Mouse (Mus musculus) heart, embryonic 12.5 days (tissue): ENCODE data around the gene Mapkap1. TPM values are rescaled to one million over a fixed set of nuclear protein-coding genes. Genes with fewer than 3 reads are reported as not detected.
A peak's percentile ranks its signal among the peaks of the same experiment; 100 is the strongest.

ENCODE experiments used
- ATAC-seq: fragments of 200-750 bp; cut with Nextera tagmentation; 2 replicates; pipeline ENCODE4 v1.8.0; 2017; ENCODE audit warnings: moderate TSS enrichment, moderate library complexity; ENCODE audit not compliant: insufficient number of reproducible peaks, low FRiP score
- H3K27ac ChIP-seq: fragments of 300-500 bp; sonication (generic); 2 replicates; pipeline ENCODE4 v1.5.1; 2016; ENCODE audit warnings: mild to moderate bottlenecking, moderate library complexity; ENCODE audit not compliant: poor library complexity, severe bottlenecking
- H3K27me3 ChIP-seq: fragments of 300-500 bp; sonication (generic); replicated peaks from 2 replicates; pipeline ENCODE4 v1.6.1; 2016; ENCODE audit warnings: mild to moderate bottlenecking, moderate library complexity
- H3K36me3 ChIP-seq: fragments of 300-500 bp; sonication (generic); 2 replicates; pipeline ENCODE4 v1.6.1; 2016; ENCODE audit warnings: mild to moderate bottlenecking, moderate library complexity
- H3K4me1 ChIP-seq: fragments of 300-500 bp; sonication (generic); replicated peaks from 2 replicates; pipeline ENCODE4 v1.6.1; 2016; ENCODE audit warnings: mild to moderate bottlenecking
- H3K4me2 ChIP-seq: fragments of 300-500 bp; sonication (generic); 2 replicates; pipeline ENCODE4 v1.6.1; 2016; ENCODE audit warnings: mild to moderate bottlenecking, moderate library complexity
- H3K4me3 ChIP-seq: fragments of 300-500 bp; sonication (generic); 2 replicates; pipeline ENCODE4 v1.5.1; 2016; ENCODE audit warnings: mild to moderate bottlenecking
- H3K9ac ChIP-seq: fragments of 300-500 bp; sonication (generic); 2 replicates; pipeline ENCODE4 v1.6.1; 2016; ENCODE audit warnings: mild to moderate bottlenecking, moderate library complexity
- H3K9me3 ChIP-seq: fragments of 300-500 bp; sonication (generic); replicated peaks from 2 replicates; pipeline ENCODE4 v1.6.1; 2016; ENCODE audit warnings: mild to moderate bottlenecking, moderate library complexity
- WGBS: fragments of 180-500 bp; shearing (Covaris S2); methylation state at CpG from one replicate; pipeline ENCODE4 v1.1.7; 2016; 5-methylcytosine and 5-hydroxymethylcytosine counted together
- polyA plus RNA-seq: library from polyadenylated mRNA; unstranded; fragments of >200 nt; fragmentation: Nextera tagmentation; extraction: Ambion mirVana; gene quantifications from 2 replicates; pipeline ENCODE4 v1.2.1, GENCODE M21; 2016

Gene Mapkap1
- polyA plus RNA-seq, 1 experiment from 2014 or later: 63.4 TPM

DNA sequence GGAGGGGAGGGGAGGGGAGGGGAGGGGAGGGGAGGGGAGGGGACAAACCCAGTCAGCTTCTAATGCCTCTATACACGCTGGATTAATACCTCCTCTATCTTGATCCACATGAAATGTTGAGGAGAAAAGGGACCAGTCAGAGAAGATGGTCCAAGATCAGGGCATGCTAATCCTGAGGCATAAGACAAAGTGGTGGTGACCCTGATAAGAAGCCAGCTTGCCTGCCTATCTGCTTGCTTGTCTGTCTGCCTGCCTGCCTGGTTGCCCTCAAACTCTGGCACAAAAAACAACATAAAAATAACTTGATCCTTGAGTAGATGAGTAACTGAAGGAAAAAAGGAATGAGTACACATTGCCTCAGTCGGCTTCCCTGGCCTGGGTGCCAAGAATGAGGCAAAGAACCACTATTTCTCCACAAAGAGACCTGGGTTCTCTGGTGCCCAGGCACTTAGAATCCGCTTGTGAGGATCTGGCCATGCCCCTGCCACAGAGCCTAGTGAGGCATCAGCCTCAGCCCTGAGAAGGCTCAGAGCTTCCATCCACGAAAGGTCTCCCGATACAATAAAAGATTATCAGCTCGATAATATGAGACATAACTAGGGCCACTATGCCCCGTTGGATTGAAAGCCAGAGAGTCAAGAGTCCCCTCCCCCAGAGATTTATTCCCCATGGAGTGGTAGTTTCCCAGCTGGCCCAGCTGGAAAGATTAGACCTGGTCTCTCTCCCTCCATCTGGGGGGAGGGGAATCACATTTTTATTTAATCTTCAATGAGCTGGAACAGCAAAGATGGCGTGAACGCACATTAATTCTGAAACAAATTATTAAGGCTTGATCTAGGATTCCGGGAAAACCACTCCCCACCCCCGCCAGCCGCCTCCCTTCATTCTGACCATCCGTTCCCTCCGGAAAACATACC is 228.9 kb downstream of the Mapkap1 start:
- ATAC-seq: no peak
- H3K4me2 ChIP-seq: no peak overlapping the region
- H3K27me3 ChIP-seq: 0 out of 2 replicates have a peak, but pooled peaks cover 12% of the 10 kb centered on the region
- no peak overlapping the region for H3K27ac ChIP-seq
- H3K9me3 ChIP-seq: no peaks in the 10 kb centered on the region
- no peak overlapping the region for H3K9ac ChIP-seq
- peaks cover 6% of the 10 kb centered on the region; the same call in 1 of the 2 replicates for H3K4me1 ChIP-seq
- H3K36me3 ChIP-seq: no peaks in the 10 kb centered on the region
- WGBS: 77% methylated on average over 14 of the region's 14 CpGs
- H3K4me3 ChIP-seq: no peak overlapping the region

DNA sequence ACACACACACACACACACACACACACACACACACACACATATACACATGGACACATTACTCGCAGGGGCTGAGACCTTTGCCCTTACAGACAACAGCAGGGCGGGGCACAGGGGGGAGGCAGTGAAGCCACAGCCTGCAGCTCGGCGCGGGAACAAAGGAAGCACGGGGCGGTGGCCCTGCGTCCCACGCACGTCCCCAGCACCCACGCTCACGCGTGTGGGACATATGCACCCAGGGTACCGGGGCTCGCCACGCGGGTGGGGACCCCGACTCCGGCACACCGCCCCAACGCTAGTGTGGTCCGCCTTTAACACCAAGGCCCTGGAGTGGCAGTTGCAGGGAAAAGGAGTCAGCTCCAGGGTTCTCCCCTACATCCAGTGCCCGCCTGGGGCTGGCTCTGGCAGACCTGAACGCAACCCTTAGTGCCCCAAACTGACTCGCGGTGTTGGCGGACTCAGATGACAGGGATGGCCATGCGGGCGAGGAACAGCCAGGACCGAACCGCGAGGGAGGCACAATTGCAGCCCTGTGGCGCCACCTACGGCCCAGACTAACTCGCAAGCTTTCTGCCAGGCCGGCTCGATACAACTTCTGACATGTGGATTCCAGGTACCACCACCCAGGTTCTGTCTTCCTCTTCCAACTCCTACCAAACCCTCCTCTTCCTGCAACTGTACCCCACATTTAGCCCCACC is 232.5 kb downstream of the Mapkap1 start:
- no peak; the same call in 1 of the 2 replicates for ATAC-seq
- peak overlapping the region; percentile 40 for H3K4me3 ChIP-seq
- 21% methylated on average over 37 of the region's 37 CpGs for WGBS
- peak overlapping the region; percentile 65 for H3K9ac ChIP-seq
- H3K27ac ChIP-seq: no peak overlapping the region
- H3K36me3 ChIP-seq: no peaks in the 10 kb centered on the region
- H3K27me3 ChIP-seq: 0 out of 2 replicates have a peak, but pooled peaks cover 12% of the 10 kb centered on the region
- H3K4me2 ChIP-seq: peak overlapping the region; percentile 76
- no peaks in the 10 kb centered on the region for H3K9me3 ChIP-seq
- peaks cover 6% of the 10 kb centered on the region; the same call in 1 of the 2 replicates for H3K4me1 ChIP-seq

GRCm38 (mm10) chr2:34639725-34640124 is 233.2 kb downstream of the Mapkap1 start:
- Histone ChIP-seq H3K27ac (no peak overlapping the region), H3K9ac (no peak overlapping the region), H3K4me2 (no peak overlapping the region), H3K4me1 (peaks cover 6% of the 10 kb centered on the region; the same call in 1 of the 2 replicates), H3K27me3 (0 out of 2 replicates have a peak, but pooled peaks cover 12% of the 10 kb centered on the region), H3K9me3 (no peaks in the 10 kb centered on the region), H3K36me3 (no peaks in the 10 kb centered on the region), H3K4me3 (no peak overlapping the region)
- ATAC-seq: no peak
- 54% methylated on average over 5 of the region's 5 CpGs for WGBS

GRCm38 (mm10) chr2:34642351-34642750 is 235.8 kb downstream of the Mapkap1 start:
- Histone ChIP-seq H3K9me3 (no peaks in the 10 kb centered on the region), H3K4me1 (peaks cover 12% of the 10 kb centered on the region), H3K27ac (no peak overlapping the region), H3K36me3 (no peaks in the 10 kb centered on the region), H3K9ac (no peak overlapping the region), H3K4me2 (no peak overlapping the region), H3K27me3 (0 out of 2 replicates have a peak, but pooled peaks cover 12% of the 10 kb centered on the region), H3K4me3 (no peak overlapping the region)
- no peak for ATAC-seq
- WGBS: 33% methylated on average over 2 of the region's 2 CpGs

DNA sequence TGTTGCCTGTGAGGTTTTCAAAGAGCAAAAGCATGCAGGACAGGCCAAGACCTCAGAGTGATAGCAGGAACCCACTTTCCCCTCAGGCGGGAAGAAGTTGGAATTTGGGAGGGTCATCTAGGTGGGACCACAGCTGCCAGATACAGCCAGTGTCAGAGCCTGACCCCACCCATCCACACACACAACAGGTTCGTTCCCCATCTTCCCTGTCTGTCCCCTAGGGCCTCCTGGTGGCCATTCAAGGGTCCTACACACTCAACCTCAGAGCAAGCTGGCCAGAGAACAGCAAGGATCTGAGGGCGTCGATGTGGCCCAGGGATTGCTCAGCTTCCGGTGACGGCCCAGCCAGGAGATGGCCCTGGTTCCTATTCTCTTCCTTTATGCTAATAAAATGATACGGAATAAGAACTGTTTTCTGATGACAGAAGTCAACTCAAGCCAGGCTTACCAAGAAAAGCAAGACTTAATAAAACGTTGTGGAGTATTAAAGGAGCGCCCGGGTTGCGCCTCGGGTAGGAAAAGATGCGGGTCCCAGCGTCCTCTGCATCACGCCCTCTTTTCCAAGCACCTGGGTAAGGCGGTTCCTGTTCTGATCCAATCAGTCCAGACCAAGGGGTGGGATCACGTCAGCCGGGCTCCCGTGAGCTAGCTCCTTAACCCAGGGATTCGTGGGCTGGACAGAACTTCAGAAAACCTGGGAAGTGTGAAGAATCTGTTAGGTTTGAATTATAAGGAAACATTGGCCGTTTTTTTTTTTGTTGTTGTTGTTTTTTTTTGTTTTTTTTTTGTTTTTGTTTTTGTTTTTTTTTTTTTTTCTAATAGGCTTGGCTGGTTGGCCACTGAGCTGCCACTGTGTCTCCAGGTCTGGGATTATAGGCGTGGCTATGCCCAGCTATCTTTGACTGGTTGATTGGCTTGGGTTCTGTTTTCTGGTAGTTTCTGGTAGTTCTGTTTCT is 238.3 kb downstream of the Mapkap1 start:
- H3K36me3 ChIP-seq: no peaks in the 10 kb centered on the region
- no peak for ATAC-seq
- H3K9me3 ChIP-seq: no peaks in the 10 kb centered on the region
- H3K27ac ChIP-seq: no peak overlapping the region
- no peak overlapping the region for H3K9ac ChIP-seq
- H3K27me3 ChIP-seq: no peaks in the 10 kb centered on the region
- no peak overlapping the region for H3K4me3 ChIP-seq
- 32% methylated on average over 22 of the region's 22 CpGs for WGBS
- peaks cover 9% of the 10 kb centered on the region for H3K4me1 ChIP-seq
- 0 out of 2 replicates have a peak overlapping the region, but pooled peaks have one; percentile 11 for H3K4me2 ChIP-seq

GRCm38 (mm10) chr2:34645851-34646540 is 239.4 kb downstream of the Mapkap1 start:
- Histone ChIP-seq H3K4me3 (peak overlapping the region; percentile 53), H3K4me2 (peak overlapping the region; percentile 78), H3K27me3 (no peaks in the 10 kb centered on the region), H3K36me3 (no peaks in the 10 kb centered on the region), H3K27ac (0 out of 2 replicates have a peak overlapping the region, but pooled peaks have one; percentile 20), H3K4me1 (peaks cover 9% of the 10 kb centered on the region), H3K9ac (peak overlapping the region; percentile 64), H3K9me3 (no peaks in the 10 kb centered on the region)
- 4% methylated on average over 21 of the region's 21 CpGs for WGBS
- peak; percentile 92 for ATAC-seq

DNA sequence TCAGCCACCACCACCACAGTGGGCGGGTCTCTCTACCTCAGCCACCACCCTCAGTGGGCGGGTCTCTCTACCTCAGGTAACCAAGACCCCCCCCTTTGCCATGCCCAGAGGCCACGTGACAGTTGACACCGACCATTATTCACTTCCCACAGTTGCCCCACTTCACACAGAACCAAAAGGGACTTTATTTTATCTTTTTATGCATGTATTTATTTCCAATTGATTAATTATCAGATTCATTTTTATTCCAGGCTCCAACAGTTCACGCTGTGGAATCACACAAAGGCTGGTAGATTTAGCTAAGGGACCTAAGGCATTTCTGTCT is 239.9 kb downstream of the Mapkap1 start:
- no peaks in the 10 kb centered on the region for H3K9me3 ChIP-seq
- peaks cover 9% of the 10 kb centered on the region for H3K4me1 ChIP-seq
- H3K36me3 ChIP-seq: no peaks in the 10 kb centered on the region
- 0 out of 2 replicates have a peak overlapping the region, but pooled peaks have one; percentile 64 for H3K9ac ChIP-seq
- peak overlapping the region; percentile 78 for H3K4me2 ChIP-seq
- H3K27me3 ChIP-seq: no peaks in the 10 kb centered on the region
- 8% methylated on average over 5 of the region's 5 CpGs for WGBS
- no peak overlapping the region for H3K27ac ChIP-seq
- ATAC-seq: no peak
- peak overlapping the region; percentile 53 for H3K4me3 ChIP-seq

DNA sequence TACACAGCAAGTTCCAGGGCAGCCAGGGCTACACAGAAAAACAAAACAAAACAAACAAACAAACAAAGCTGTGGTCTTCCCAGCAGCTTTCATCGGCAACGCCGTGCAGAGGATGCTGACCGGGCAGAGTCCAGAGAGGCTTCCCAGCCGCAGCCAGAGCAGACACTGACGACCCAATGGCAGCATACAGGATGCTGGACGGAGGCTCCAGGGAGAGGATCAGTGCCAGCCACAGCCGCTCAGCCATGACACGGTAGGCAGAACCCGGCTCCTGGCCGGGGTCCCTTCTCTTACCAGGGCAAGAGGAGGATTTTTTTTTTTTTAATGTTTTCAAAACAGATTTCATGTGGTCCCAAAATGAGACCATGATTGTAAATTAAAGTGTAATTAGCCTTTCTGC is 240.8 kb downstream of the Mapkap1 start:
- Histone ChIP-seq H3K27me3 (no peaks in the 10 kb centered on the region), H3K27ac (no peak overlapping the region), H3K4me1 (peaks cover 9% of the 10 kb centered on the region), H3K9ac (no peak overlapping the region), H3K9me3 (0 out of 2 replicates have a peak, but pooled peaks cover 3% of the 10 kb centered on the region), H3K4me3 (no peak overlapping the region), H3K4me2 (no peak overlapping the region), H3K36me3 (no peaks in the 10 kb centered on the region)
- no peak for ATAC-seq
- WGBS: 78% methylated on average over 11 of the region's 11 CpGs

DNA sequence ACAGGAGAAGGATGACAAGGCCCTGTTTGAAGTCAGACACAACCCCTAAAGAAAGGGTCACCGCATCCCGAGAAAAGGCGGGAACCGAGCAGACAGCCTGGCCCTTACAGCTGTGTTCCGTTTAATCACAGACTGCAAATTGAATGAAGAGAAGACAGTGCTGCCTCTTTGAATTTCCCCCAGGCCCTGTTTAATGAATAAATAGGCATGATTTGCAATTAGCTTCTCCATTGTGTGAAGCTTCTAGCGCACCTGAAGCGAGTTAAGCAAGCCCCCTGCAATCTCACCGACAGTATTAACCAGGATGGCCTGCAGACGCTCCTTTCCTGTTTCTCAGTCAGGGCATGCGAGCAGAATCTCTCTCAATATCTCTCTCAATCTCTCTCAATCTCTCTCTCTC is 261.2 kb downstream of the Mapkap1 start:
- Histone ChIP-seq H3K4me3 (no peak overlapping the region), H3K36me3 (no peaks in the 10 kb centered on the region), H3K4me1 (peaks cover 32% of the 10 kb centered on the region), H3K4me2 (no peak overlapping the region), H3K27me3 (0 out of 2 replicates have a peak, but pooled peaks cover 4% of the 10 kb centered on the region), H3K27ac (no peak overlapping the region), H3K9me3 (no peaks in the 10 kb centered on the region), H3K9ac (no peak overlapping the region)
- 48% methylated on average over 10 of the region's 10 CpGs for WGBS
- ATAC-seq: no peak
